Mouse (Mus musculus) skeletal muscle tissue, postnatal 0 days (tissue): Measurements from ENCODE around the gene Klhl36. TPM values are rescaled to one million over a fixed set of nuclear protein-coding genes. Genes with fewer than 3 reads are reported as not detected.

Source experiments
- polyA plus RNA-seq: library from polyadenylated mRNA; unstranded; fragments of >200 nt; fragmentation: Nextera tagmentation; extraction: Ambion mirVana; gene quantifications from 2 replicates; pipeline ENCODE4 v1.2.1, GENCODE M21; 2015

The Klhl36 gene
- polyA plus RNA-seq, result 4.3 and 4.4 TPM in 2 replicates

DNA sequence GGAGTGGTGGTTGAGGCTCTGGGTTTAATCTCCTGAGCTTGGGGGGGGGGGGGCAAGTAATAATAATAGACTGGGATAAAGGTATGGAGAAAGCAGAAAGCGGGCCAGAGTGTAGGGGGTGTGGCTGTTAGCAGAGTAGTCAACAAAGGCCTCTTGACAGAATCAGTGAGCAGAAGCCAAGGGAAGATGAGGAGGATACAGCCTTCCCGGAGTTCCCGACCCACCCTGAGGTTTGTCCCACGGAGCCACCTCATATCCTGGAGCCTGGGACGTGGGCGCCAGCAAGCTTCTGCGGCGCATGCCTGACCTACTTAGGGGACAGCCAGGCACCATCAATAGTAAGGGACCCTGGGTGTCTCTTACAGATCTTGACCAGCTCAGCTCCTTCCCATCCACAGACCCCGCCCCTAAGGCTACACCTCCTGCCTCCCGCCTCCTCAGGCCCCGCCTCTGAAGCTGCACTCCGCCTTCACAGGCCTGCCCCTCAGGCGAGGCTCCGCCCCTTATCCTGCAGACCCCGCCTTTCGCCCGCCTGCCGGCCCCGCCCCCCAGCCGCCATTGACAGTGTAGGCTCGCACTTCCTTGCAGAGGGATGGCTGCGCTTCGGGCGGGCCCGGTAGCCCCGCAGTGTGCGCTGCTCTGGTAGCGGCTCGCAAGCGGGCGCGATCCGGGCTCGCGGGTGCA is at the start of gene Klhl36:
Gene Klhl36 (plus strand): TSS at position 561 of the 684 bp plus-strand sequence.

GRCm38 (mm10) chr8:119840275-119840808 is 21.7 kb upstream of the Klhl36 start, which contains the start of gene Cotl1:
Cotl1 (minus strand) TSS chr8:119840544.

GRCm38 (mm10) chr8:119909944-119910546 is 48.0 kb downstream of the Klhl36 start, which contains the start of gene Usp10:
Usp10 (plus strand) TSS chr8:119910360.

GRCm38 (mm10) chr8:119910547-119911257 is 48.6 kb downstream of the Klhl36 start, which contains the start of gene Gm20388:
Gm20388 (plus strand) TSS chr8:119910841.

Other genes starting within 250 kb of the Klhl36 start
- gene Adad2, start 249.5 kb upstream of the Klhl36 start, polyA plus RNA-seq, result not detected in 2 replicates
- 0.21 and 0.37 TPM in 2 replicates for gene Kcng4, start 226.6 kb upstream of the Klhl36 start, polyA plus RNA-seq
- gene Wfdc1, start 195.9 kb upstream of the Klhl36 start, polyA plus RNA-seq, result 52.7 and 62.0 TPM in 2 replicates
- gene Atp2c2, start 162.3 kb upstream of the Klhl36 start, polyA plus RNA-seq, result 0.11 TPM in 1 of 2 replicates, not detected in the other
- gene Tldc1, start 83.8 kb upstream of the Klhl36 start, polyA plus RNA-seq, result 4.5 and 5.3 TPM in 2 replicates
- 25.2 and 31.5 TPM in 2 replicates for gene Cotl1, start 21.7 kb upstream of the Klhl36 start, polyA plus RNA-seq
- gene Usp10, start 48.1 kb downstream of the Klhl36 start, polyA plus RNA-seq, result 34.7 and 35.7 TPM in 2 replicates
- gene Gm20388, start 48.6 kb downstream of the Klhl36 start, polyA plus RNA-seq, result not detected in 2 replicates
- gene Crispld2, start 130.2 kb downstream of the Klhl36 start, polyA plus RNA-seq, result 1.7 and 1.9 TPM in 2 replicates
- gene Zdhhc7, start 239.2 kb downstream of the Klhl36 start, polyA plus RNA-seq, result 26.8 and 28.5 TPM in 2 replicates